Mouse (Mus musculus): ENCODE measurements around the gene Ppp4r3a.
A peak's percentile ranks its signal among the peaks of the same experiment; 100 is the strongest.

DNA sequence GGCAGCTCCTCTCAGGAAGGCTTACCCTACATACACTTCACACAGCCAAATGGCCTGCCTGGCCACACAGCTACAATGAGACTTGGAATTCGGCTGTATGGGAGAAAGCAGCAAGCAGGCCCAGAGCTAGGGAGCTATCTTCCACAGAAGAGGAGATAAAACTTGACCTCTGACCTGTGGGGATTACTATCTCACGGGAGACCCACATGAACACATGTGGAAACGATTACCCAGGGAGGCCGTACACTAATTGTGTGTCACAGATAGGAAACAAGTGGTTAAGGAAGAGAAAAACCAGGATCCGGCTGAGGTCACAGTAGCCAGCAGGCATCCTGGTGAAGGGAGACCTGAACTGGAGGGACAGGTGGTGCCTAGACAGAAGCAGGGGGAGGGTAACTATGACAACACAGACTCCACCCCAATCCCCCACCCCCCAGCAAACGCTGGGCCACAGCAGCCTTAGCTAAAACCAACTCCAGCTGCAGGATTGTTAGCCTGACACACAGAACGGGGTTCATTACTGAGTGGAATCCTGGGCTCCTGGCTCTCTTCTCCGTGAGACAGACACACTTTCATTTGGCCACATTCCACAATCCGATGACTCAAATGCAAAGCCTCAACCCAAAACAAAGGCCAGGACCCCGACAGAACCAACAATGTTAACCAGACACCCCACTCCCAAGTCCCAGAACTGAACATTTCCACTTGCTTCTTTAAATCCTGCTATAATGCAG lies 85.5 kb downstream of the Ppp4r3a start:
- no peak for TF ChIP-seq CTCF (IDR thresholded peaks at IDR 0.05; ENCODE audit: control insufficient read depth, insufficient read depth, insufficient read length)
- no peak for TF ChIP-seq USF1 (IDR thresholded peaks at IDR 0.05; ENCODE audit: low read depth)
- peak; percentile 97 for TF ChIP-seq MYOD1 (IDR thresholded peaks at IDR 0.05; ENCODE audit: control insufficient read depth, insufficient read length, low read depth)
- TF ChIP-seq MYOG (IDR thresholded peaks at IDR 0.05; ENCODE audit: control insufficient read depth, extremely low read depth, insufficient read length), result no peak
- no peak for TF ChIP-seq CEBPB (IDR thresholded peaks at IDR 0.05; ENCODE audit: low read depth)
- TF ChIP-seq MAX (IDR thresholded peaks at IDR 0.05), result no peak

Data from C2C12 (cell line).